Mouse (Mus musculus) forebrain, embryonic 10.5 days (tissue): Measurements from ENCODE around the gene Tbc1d17. TPM values are rescaled to one million over a fixed set of nuclear protein-coding genes. Genes with fewer than 3 reads are reported as not detected.

Experiments used
- DNase-seq: peaks from one replicate; pipeline ENCODE4 v3.0.0-alpha.2; 2017; ENCODE audit warnings: low spot score; ENCODE audit errors: extremely low spot score
- H3K27ac ChIP-seq: fragments of 300-500 bp; sonication (generic); 2 replicates; pipeline ENCODE4 v1.5.1; 2016; ENCODE audit warnings: mild to moderate bottlenecking
- H3K27me3 ChIP-seq: fragments of 300-500 bp; sonication (generic); 2 replicates; pipeline ENCODE4 v1.6.1; 2016; ENCODE audit warnings: mild to moderate bottlenecking; ENCODE audit not compliant: poor library complexity, severe bottlenecking
- H3K36me3 ChIP-seq: fragments of 300-500 bp; sonication (generic); replicated peaks from 2 replicates; pipeline ENCODE4 v1.6.1; 2016; ENCODE audit warnings: mild to moderate bottlenecking, moderate library complexity
- H3K4me1 ChIP-seq: fragments of 300-500 bp; sonication (generic); 2 replicates; pipeline ENCODE4 v1.6.1; 2016
- H3K4me3 ChIP-seq: fragments of 300-500 bp; sonication (generic); 2 replicates; pipeline ENCODE4 v1.5.1; 2016; ENCODE audit warnings: mild to moderate bottlenecking, moderate library complexity
- H3K9me3 ChIP-seq: fragments of 300-500 bp; sonication (generic); 2 replicates; pipeline ENCODE4 v1.6.1; 2016; ENCODE audit warnings: mild to moderate bottlenecking, moderate library complexity
- WGBS: fragments of 180-500 bp; shearing (Covaris S2); methylation state at CpG from one replicate; pipeline ENCODE4 v1.1.7; 2016; 5-methylcytosine and 5-hydroxymethylcytosine counted together
- polyA plus RNA-seq: library from polyadenylated mRNA; unstranded; fragments of >200 nt; fragmentation: Nextera tagmentation; extraction: Ambion mirVana; gene quantifications from 2 replicates; pipeline ENCODE4 v1.2.1, GENCODE M21; 2016

Gene Tbc1d17
- polyA plus RNA-seq, 1 experiment from 2014 or later: 73.6 TPM

- Histone ChIP-seq H3K27me3 (no peaks in the 10 kb centered on the region), H3K27ac (no peak overlapping the region), H3K4me3 (no peak overlapping the region), H3K9me3 (no peaks in the 10 kb centered on the region), H3K4me1 (peaks cover 45% of the 10 kb centered on the region), H3K36me3 (peaks cover 73% of the 10 kb centered on the region)
- WGBS: 35% methylated on average over 3 of the region's 3 CpGs
- peak; percentile 68 for DNase-seq
Measured at GRCm38 (mm10) chr7:44824872-44825271, 24.0 kb downstream of the Tbc1d17 start.

- DNase-seq: no peak
- Histone ChIP-seq H3K4me1 (peaks cover 59% of the 10 kb centered on the region), H3K9me3 (no peaks in the 10 kb centered on the region), H3K36me3 (peaks cover 73% of the 10 kb centered on the region), H3K27me3 (no peaks in the 10 kb centered on the region), H3K27ac (no peak overlapping the region), H3K4me3 (no peak overlapping the region)
- WGBS: 48% methylated on average over 7 of the region's 7 CpGs
Measured at GRCm38 (mm10) chr7:44823409-44823808, 25.5 kb downstream of the Tbc1d17 start.

- no peak overlapping the region for H3K27ac ChIP-seq
- no peak for DNase-seq
- peak overlapping the region; percentile 6; the same call in 1 of the 2 replicates for H3K4me3 ChIP-seq
- 87% methylated on average over 7 of the region's 7 CpGs for whole genome bisulfite sequencing
- H3K4me1 ChIP-seq: peaks cover 72% of the 10 kb centered on the region
- H3K27me3 ChIP-seq: no peaks in the 10 kb centered on the region
- peaks cover 63% of the 10 kb centered on the region for H3K36me3 ChIP-seq
- H3K9me3 ChIP-seq: no peaks in the 10 kb centered on the region
Measured at GRCm38 (mm10) chr7:44821666-44822448, 27.0 kb downstream of the Tbc1d17 start.

GRCm38 (mm10) chr7:44820525-44820924 lies 28.4 kb downstream of the Tbc1d17 start:
- no peaks in the 10 kb centered on the region for H3K9me3 ChIP-seq
- H3K27me3 ChIP-seq: no peaks in the 10 kb centered on the region
- no peak for DNase-seq
- peaks cover 50% of the 10 kb centered on the region for H3K36me3 ChIP-seq
- H3K27ac ChIP-seq: no peak overlapping the region
- peaks cover 72% of the 10 kb centered on the region for H3K4me1 ChIP-seq
- 90% methylated on average over 3 of the region's 3 CpGs for WGBS
- peak overlapping the region; percentile 90; the same call in 1 of the 2 replicates for H3K4me3 ChIP-seq

- Histone ChIP-seq H3K4me3 (peak overlapping the region; percentile 90), H3K36me3 (peaks cover 47% of the 10 kb centered on the region), H3K27me3 (no peaks in the 10 kb centered on the region), H3K9me3 (no peaks in the 10 kb centered on the region), H3K27ac (no peak overlapping the region), H3K4me1 (peaks cover 77% of the 10 kb centered on the region)
- DNase-seq: no peak
- WGBS: 75% methylated on average over 5 of the region's 5 CpGs
Measured at GRCm38 (mm10) chr7:44819863-44820262, 29.0 kb downstream of the Tbc1d17 start.

- 97% methylated on average over 2 of the region's 2 CpGs for WGBS
- H3K27me3 ChIP-seq: no peaks in the 10 kb centered on the region
- H3K36me3 ChIP-seq: peaks cover 52% of the 10 kb centered on the region
- peaks cover 77% of the 10 kb centered on the region for H3K4me1 ChIP-seq
- peak overlapping the region; percentile 99 for H3K27ac ChIP-seq
- no peaks in the 10 kb centered on the region for H3K9me3 ChIP-seq
- no peak for DNase-seq
- H3K4me3 ChIP-seq: peak overlapping the region; percentile 90
Measured at GRCm38 (mm10) chr7:44819391-44819790, 29.5 kb downstream of the Tbc1d17 start.

- Histone ChIP-seq H3K4me3 (peak overlapping the region; percentile 90), H3K4me1 (peaks cover 75% of the 10 kb centered on the region), H3K36me3 (peaks cover 58% of the 10 kb centered on the region), H3K9me3 (no peaks in the 10 kb centered on the region), H3K27ac (peak overlapping the region; percentile 99), H3K27me3 (no peaks in the 10 kb centered on the region)
- WGBS: 58% methylated on average over 6 of the region's 6 CpGs
- DNase-seq: no peak
Measured at GRCm38 (mm10) chr7:44818751-44819235, 30.1 kb downstream of the Tbc1d17 start.

- peak overlapping the region; percentile 99 for H3K27ac ChIP-seq
- WGBS: 71% methylated on average over 2 of the region's 2 CpGs
- no peak for DNase-seq
- peak overlapping the region; percentile 90 for H3K4me3 ChIP-seq
- no peaks in the 10 kb centered on the region for H3K27me3 ChIP-seq
- peaks cover 69% of the 10 kb centered on the region for H3K4me1 ChIP-seq
- peaks cover 64% of the 10 kb centered on the region for H3K36me3 ChIP-seq
- no peaks in the 10 kb centered on the region for H3K9me3 ChIP-seq
Measured at GRCm38 (mm10) chr7:44818164-44818563, 30.7 kb downstream of the Tbc1d17 start.

GRCm38 (mm10) chr7:44817441-44817840 lies 31.4 kb downstream of the Tbc1d17 start:
- H3K36me3 ChIP-seq: peaks cover 66% of the 10 kb centered on the region
- no peaks in the 10 kb centered on the region for H3K27me3 ChIP-seq
- no peaks in the 10 kb centered on the region for H3K9me3 ChIP-seq
- H3K4me1 ChIP-seq: peaks cover 64% of the 10 kb centered on the region
- 40% methylated on average over 3 of the region's 3 CpGs for WGBS
- peak overlapping the region; percentile 99 for H3K27ac ChIP-seq
- peak overlapping the region; percentile 90 for H3K4me3 ChIP-seq
- no peak for DNase-seq

- no peak for DNase-seq
- Histone ChIP-seq H3K4me1 (peaks cover 60% of the 10 kb centered on the region), H3K27me3 (no peaks in the 10 kb centered on the region), H3K36me3 (peaks cover 69% of the 10 kb centered on the region), H3K9me3 (no peaks in the 10 kb centered on the region), H3K27ac (peak within 1 kb of the TSS; percentile 99), H3K4me3 (peak within 1 kb of the TSS; percentile 90)
- WGBS: under 1% methylated on average over 55 of the region's 57 CpGs
Measured at GRCm38 (mm10) chr7:44816470-44817021, 32.3 kb downstream of the Tbc1d17 start, which contains the start of gene Atf5. TSS of gene Atf5 (minus strand) at chr7:44816658.

- Histone ChIP-seq H3K9me3 (no peaks in the 10 kb centered on the region), H3K4me3 (peak within 1 kb of the TSS; percentile 90), H3K27ac (peak within 1 kb of the TSS; percentile 99), H3K36me3 (peaks cover 69% of the 10 kb centered on the region), H3K27me3 (no peaks in the 10 kb centered on the region), H3K4me1 (peaks cover 53% of the 10 kb centered on the region)
- under 1% methylated on average over 62 of the region's 62 CpGs for WGBS
- peak; percentile 100 for DNase-seq
Measured at GRCm38 (mm10) chr7:44815721-44816469, 33.0 kb downstream of the Tbc1d17 start, which contains the start of the genes Nup62 and Il4i1. TSS of gene Nup62 (plus strand) at chr7:44816088. TSS of gene Il4i1 (plus strand) at chr7:44816387.

GRCm38 (mm10) chr7:44814952-44815553 lies 33.8 kb downstream of the Tbc1d17 start:
- peak overlapping the region; percentile 99 for H3K27ac ChIP-seq
- H3K9me3 ChIP-seq: no peaks in the 10 kb centered on the region
- no peak for DNase-seq
- no peaks in the 10 kb centered on the region for H3K27me3 ChIP-seq
- H3K4me3 ChIP-seq: peak overlapping the region; percentile 90
- 31% methylated on average over 14 of the region's 14 CpGs for WGBS
- H3K36me3 ChIP-seq: peaks cover 65% of the 10 kb centered on the region
- H3K4me1 ChIP-seq: peaks cover 45% of the 10 kb centered on the region
